Mouse (Mus musculus): ENCODE results near the gene 1700086D15Rik.

Gene 1700086D15Rik

DNA sequence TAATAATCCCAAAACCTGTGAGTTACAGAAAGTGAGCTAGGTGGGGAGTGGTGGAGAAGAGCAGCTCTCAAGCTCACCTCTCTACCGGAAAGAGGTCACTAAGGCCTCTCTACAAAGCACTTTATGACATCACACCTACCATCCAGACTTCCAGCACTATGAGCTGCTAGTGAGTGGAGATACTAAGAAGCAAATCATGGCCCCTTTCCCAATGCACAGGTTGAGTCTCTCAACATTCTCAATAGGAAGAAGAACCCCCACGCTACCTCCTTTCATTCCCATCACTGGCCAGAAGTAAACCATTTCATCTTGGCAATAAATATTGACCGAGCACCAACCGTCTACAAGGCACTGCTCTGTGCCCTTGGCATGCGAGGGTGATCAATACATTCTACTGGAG lies at the start of gene 1700086D15Rik:
Gene 1700086D15Rik, minus strand, starts transcription at position 101 of the 400 bp plus-strand sequence.
- no peak for DNase-seq (ENCODE audit: low spot score in 2 of 2)

DNA sequence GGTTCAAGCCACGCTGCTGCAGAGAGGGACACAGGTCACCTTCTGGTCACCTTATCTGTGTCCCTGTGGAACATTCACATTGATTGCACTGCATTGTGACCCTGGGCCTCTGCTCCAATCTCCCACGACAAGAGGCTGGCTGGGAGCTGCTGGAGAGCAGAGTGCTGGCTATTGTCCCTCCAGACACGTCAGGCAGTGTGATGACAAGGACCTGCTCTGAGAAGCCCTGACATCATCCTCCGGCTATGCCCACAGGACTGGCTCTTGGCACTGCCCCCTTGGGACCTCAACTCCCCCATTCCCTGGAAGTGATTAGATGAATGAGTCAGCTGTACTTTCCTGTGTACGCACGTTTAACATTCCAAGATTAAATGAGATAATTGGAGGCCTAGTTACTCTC lies 49.8 kb upstream of the 1700086D15Rik start:
- no peak for DNase-seq (ENCODE audit: low spot score in 2 of 2)

DNA sequence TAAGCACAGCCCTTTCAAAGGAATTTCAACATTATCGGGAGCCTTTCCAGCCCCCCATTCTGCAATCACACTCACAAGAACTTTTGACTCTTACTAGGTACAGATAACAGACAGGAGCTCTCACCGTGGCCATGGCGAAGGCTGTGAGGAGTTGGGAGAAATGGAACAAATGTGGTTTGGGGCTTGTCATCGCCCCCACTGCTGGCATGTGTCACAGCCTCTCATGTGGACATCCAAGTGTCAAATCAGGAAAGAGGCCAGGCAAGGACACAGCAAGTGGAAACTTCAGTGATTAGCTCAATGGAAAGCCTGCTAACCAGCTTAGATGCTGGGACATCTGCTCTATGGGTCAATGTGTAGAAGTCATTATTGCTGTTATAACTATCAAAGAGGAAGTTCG lies 45.6 kb upstream of the 1700086D15Rik start:
- no peak for DNase-seq (ENCODE audit: low spot score in 2 of 2)

DNA sequence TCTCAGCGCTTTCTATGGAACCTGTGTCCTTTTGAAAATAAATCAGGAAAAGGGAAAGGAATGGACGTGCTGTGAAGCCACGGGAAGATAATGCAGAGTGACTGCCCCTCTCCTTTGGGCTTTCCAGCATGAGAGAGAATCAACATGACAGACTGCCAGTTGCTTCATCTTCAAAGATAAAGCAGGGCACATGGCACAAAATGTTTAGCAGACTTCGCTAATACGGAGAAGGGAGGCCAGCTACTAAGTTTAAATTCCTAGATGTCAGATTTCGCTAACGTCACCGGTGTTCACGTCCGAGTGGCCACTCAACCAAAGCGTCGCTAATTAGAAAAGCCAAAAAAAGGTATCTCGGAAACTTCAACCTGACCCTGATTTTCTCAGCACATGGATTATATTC lies 45.0 kb upstream of the 1700086D15Rik start:
- no peak for DNase-seq (ENCODE audit: low spot score in 2 of 2)

DNA sequence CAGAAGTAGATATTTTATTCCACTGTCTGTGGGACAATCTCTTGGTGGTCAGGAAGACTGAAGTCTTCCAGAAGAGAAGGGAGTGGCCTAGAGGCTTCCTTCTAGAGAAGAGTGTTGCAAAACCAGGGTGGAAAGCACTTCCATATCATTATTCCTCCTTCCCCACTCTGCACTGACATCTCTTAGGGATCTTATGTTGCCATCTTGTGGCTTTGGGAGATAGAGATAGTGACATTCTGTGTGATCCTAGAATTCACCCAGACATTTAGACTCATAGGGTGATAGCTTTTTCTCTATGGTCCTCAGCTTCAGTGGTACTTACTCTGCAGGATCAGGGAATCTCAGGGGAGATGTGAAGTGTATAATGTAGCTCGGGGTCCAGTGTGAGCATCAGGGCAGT lies 43.3 kb upstream of the 1700086D15Rik start:
- no peak for DNase-seq (ENCODE audit: low spot score in 2 of 2)

DNA sequence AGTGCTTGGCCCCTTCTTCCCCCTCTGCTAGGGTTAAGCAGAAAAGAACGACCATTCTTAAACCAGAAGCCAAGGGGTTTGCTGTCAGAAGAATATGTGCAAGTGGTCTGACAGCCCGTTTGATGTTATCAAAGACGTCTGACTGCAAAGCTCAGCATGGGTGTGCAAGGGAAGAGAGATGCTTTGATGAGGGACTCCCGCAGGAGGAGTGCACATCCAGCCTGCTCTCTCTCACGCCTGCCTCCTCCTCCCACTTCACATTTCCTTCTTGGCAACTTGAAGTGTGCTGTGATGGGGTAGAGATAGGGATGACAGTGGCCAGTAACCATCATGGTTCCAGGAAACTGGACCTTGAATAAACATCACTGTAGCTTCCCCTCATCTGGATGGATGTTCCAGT lies 42.5 kb upstream of the 1700086D15Rik start:
- DNase-seq (ENCODE audit: low spot score in 2 of 2) = no peak

DNA sequence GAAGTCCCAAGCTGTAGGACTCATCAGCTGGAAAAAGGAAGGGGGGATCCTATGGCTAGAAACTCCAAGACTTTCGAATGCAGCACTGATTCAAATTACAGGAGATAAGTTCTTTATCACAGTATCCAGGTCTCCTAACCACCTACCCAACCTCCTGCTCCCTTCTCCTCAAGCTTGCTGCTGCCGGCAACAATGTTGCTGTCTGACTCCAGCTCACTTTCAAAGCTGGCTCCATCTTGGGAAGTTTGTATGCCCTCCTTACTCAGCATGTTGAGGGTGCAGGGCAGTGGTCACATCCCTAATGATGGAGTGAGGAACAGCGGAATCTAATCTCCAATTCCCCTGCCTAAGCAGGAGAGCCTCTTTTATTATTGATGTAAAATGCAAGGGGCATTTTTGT lies 38.3 kb upstream of the 1700086D15Rik start:
- DNase-seq (ENCODE audit: low spot score in 2 of 2) = no peak

DNA sequence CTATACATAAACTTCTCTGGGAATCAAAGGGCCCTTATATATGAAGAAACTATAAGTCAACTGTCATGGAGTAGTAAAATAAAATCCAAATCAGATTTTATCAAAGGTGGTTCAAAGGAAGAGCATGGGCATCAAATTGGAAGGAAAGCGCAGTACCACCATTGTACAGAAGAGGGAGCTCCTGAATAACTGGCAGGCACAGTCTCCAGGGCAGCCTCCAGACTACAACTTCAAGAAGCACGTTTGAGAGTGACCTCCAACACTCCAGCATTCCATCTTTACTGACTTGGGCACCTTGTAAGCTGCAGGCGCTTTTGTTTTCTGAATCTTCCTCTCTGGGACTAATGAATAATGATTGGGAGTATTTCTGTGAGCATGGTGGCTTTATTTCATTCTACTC lies 37.6 kb upstream of the 1700086D15Rik start:
- DNase-seq (ENCODE audit: low spot score in 2 of 2) = peak; percentile 15 to 73

DNA sequence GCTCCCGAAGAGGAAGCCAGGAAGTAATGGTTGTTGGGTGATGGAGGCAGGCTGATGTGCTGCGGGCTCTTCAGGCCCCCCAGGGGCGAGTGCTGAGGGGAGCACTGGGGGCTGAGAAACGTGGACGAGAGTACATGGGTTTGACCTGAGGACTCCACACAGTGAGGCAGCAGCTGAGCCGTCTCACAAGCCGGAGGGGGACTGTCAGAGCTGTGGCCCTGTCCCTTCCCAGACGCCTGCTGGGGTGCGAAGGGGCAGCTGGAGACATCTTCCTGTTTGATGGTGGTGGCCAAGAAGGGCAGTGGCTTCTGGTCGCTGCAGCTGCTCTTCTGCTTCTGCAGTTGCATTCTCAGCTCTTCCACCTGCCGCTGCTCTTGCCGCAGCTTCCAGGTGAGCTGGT lies 27.3 kb upstream of the 1700086D15Rik start:
- no peak for DNase-seq (ENCODE audit: low spot score in 2 of 2)

DNA sequence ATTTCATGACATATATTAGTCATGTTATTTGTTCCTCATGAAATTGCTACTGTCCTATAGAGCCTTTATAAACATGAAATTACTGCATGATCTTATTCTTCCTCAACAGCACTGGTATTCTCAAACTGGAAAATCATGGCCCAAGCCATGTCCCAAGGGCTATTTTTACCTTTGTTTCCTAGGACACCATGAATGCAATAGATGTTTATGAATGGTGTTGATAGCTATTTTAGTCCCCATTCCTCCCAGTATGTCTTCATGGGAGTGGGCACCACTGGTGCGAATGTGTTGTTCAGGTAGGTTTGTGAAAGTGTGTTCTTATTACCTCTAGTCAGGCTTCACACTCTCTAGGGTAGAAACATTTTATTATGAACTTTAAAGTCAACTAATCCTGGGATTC lies 25.4 kb upstream of the 1700086D15Rik start:
- DNase-seq (ENCODE audit: low spot score in 2 of 2) = no peak

DNA sequence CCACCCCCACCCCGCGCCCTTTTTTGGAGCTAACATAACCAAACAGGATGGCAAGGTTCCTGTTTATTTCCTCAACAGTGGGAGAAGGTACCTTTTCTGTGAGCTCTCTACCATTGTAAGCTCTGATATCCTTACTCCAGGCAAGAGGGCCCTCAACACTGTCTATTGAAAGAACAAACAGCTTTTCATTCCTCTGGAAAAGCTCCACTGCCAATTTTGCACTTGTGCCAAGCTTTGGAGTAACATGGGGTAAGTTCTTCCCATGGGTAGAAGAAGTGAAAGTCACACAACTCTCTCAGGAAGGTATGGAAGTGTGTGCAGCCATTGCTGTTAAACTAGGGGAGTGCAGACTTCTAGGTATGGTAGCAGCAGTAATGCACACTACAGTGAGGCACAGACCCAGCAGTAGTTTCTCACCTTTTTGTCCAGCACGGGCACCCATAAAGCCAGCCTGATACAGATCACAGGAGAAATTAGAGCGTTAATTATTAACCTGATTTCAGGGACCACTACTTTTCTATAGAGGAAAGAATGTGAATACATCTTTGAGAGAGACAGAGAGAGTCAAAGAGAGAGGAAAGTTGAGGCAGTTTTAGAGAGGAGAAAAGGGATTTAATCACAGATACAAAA lies 10.5 kb upstream of the 1700086D15Rik start:
- DNase-seq (ENCODE audit: low spot score in 2 of 2) = no peak

DNA sequence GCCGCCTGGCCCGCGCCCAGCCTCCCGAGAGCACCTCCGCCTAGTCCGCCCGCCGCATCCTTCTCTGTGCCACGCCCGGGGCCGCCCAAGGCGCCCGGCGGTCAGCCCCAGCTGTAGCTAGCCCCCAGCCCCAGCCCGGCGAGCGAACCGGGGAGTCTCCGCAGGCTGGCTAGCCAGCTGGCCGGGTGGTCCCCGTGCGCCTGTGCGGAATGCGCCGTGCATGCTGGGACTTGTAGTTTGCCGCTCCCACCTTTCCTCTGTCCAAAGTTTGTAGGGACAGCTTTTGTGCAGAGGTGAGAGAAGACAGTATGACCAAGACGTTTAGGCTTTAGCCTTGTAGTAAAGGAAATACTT lies 3.1 kb upstream of the 1700086D15Rik start, which contains the start of gene Arhgap44:
Gene Arhgap44, minus strand, starts transcription at position 195 of the 354 bp plus-strand sequence.
- DNase-seq (ENCODE audit: low spot score in 2 of 2) = peak in 1 of 2 experiments; percentile 65

DNA sequence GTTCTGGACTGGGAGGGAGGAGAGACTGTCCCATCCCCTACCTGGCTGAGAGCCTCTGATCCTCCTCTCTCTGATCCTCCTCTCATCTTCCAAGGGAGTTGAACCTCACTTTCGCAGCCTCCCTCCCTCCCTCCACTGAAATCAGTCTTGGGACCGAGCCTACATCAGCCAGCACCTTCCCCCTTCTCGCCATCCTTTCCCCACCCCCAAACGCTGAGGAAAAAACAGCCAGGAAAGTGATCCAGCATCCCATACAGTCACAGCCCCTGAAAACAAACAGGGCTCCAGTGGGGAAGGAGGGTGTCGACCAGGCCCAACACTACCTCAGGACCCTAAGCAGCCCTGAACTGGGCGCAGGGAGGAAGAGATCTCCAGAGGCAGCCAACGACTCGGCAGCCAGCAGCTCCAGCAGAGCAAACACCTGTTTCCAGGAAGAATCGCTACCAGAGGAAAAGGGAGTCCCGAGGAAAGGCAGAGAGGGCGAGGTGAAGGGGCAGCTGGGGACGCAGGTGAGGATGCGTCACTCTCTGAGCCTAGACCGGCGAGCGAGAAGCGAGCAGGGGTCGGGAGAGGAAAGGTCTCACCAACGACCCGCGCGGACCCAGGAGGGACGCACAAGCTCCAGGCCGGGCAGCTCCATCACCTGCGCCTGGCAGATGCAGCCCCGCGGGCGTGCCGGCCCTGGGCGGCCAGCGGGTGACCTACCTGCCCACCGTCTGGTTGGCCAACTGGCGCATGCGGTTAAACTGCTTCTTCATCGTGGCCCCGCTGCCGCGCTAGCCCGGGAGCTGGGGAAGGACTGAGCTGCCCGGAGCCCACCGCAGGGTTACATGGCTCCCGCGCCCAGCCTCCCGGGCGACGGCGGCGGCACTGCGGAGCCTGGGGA lies 2.4 kb upstream of the 1700086D15Rik start:
- peak; percentile 23 to 29 for DNase-seq (ENCODE audit: low spot score in 2 of 2)

DNA sequence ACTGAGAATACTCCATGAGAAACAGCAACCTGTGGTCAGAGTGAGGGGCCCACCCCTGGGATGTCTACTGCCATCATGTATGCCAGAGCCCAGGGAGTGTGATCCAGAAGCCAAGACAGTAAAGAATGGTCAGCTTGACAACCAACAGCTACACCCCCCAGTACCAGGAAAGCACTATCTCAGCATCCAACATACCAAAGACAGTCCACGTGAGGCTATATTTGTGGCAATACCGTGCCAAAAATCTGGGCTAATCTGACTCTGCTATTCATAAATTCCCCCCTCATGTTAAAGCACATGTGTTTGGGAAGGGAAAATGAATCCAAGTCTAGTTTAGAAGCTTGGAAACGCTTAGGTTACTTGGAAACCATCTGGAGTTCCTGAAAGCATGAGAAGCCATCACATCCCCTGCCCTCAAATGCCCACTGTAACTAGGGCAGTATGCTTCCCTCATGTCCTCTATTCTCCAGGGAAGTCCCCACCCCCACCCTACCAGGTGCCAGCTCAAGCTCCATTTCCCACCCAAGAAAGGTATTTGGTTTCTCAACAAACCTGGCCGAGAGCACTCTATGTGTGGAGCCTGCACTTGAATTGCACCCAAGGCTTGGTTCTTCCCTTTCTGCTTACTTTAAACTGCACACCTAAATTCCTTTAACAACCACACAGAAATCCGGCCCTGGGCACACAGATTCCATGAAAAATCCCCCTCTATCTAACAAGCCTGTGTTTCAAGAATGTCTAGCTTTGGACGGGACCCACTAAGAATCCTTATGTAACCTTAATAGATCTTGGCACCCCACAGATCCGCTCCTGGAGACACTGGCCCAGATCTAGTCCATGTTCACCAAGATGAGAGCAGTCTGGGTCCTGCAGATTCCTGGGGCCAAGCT lies 1.5 kb upstream of the 1700086D15Rik start:
- DNase-seq (ENCODE audit: low spot score in 2 of 2) = no peak

DNA sequence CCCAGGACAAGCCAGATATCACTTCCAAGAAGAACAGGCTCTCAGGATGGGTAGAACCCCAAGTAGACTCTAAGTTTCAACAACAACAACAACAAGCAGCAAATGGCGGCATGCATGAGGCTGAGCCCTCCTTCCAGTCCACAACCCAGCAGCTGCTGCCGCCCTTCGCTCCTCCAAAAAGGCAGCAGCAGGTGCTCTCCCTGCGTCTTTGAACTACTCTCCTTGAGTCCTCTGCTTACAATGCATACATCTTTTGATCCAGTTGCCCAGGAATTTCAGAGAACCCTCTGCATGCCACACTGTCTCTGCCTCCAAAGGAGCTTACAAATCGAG lies 1.1 kb downstream of the 1700086D15Rik start:
- DNase-seq (ENCODE audit: low spot score in 2 of 2) = no peak

DNA sequence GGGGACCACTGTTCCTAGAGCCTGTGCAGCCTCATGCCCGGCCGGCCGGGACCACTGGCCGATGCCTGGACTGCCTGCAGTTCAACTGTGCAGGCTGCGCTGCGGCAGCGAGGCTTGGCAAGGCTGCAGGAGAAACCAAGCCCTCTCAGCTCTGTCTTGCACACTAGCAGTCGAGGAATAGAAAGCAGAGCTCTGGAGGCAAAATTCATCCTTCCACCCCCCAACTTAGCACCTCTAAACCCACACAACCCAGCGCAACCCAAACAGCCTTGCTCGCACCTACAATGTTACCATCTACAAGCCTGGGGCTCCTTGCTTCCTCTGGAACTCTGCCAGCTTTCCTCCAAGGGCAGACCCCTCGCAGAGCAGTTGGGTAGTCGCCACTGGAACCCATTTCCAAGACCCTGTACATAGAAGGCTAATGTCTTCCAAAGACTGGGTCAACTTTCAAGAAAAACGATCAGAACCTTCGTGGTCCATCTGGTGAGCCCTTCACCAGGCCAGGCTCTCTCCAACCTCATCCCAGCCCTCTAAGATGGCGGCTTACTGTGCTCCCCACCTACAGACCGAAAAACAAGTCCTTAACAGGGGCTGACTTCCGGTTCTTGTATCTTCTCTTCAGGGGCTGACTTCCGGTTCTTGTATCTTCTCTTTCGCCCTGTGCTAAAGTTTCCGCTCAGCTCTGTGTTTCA lies 1.6 kb downstream of the 1700086D15Rik start:
- no peak for DNase-seq (ENCODE audit: low spot score in 2 of 2)

DNA sequence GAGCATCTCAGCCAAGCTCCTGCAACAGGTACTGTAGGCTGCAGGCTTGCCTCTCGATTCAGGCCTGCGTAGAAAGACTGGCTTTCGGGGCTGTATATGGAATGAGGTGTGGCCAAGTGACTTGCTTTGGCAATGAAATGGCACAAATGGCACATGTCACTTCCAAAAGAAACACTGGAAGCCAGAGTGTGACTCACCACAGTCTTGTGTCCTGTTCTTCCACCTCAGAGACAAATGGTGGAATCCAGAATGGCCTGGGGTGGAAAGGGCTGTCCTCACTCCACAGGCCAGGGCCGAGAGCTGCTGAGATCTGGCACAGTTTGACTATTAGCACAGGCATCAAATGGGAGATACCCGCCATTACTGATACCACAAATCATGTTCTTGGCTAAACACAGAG lies 6.7 kb downstream of the 1700086D15Rik start:
- no peak for DNase-seq (ENCODE audit: low spot score in 2 of 2)

DNA sequence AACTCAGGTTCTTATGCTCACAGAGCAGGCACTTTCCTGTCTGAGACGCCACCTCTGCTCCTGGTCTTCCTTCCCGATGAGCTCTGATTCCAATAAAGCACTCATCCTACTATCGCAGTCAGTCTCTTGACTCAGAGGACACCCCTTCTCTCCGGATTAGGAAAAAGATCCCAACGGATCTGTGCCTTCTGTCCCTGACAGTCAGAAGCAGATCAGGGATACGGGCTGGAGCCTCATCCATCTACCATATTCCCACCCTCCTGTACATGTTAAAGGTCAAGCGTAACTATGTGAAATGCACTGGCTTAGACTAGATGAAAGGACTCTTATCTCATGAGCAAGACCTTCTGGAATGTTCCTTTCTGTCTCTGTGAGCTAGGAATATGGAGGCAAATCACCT lies 11.2 kb downstream of the 1700086D15Rik start:
- DNase-seq (ENCODE audit: low spot score in 2 of 2) = no peak

DNA sequence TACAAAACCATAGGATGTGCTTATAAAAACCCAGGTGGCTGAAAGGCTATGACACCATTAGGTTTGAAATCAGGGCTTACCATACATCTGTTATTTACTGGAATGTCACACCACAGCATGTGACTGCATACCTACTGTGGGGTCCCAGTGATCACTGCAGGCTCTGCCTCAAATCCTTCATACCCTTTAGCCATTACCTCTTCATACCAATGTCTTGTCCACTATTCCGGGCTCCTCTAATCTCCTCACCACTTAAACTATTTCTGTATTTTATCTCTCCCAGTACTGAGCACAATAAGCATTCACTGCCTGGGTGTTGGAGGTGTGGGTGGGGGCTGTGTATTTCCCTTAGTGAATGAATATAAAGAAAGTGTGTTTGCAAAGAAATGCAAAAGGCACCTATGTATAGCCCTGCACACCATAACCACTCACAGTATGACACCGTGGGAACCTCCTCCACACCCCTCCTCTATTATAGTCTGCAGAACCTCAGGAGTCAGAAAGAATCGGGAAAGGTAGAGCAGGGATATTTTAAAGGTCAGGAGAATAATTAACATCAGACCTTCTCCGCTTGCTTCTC lies 16.8 kb downstream of the 1700086D15Rik start:
- DNase-seq (ENCODE audit: low spot score in 2 of 2) = no peak

DNA sequence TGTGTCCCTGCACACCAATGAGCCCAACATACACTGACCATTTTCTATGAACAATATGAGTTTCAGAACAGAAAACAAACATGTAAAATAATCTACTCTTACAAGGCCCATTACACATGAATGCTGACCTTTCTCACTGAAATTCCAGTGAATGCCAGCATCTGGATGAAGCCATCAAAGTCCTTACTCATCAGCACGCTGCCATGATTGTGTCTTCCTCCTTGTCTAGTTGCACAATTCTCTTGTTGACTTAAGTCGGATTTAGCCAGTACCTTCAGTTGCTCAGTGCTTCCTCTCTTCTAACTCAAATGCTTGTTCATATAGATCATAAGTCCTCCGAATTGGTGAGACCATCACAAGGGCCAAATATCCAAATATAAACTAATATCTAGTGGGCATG lies 20.7 kb downstream of the 1700086D15Rik start:
- DNase-seq (ENCODE audit: low spot score in 2 of 2) = no peak

DNA sequence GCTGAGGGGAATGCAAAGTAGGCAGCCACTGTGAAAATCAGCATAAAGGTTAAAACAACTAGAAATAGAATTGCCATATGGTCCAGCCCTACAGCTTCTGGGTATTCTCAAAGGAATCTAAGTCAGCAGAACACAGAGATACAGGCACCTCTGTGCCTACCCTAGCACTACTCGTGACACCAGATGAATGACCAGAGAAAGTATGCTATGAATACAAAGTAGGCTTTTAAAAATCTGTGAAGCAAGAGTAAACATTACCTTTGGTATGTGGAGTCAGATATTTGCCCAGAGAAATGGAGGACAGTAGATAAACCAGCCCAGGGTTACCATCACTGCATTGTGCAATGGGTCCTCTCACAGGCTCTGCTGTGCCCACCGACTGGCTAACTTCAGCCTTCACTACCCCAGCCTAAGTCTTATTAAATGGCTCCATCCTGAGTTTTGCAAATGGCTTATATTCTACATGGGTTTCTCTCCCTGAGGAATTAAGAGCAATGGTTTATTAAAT lies 22.5 kb downstream of the 1700086D15Rik start:
- no peak for DNase-seq (ENCODE audit: low spot score in 2 of 2)
